Mouse (Mus musculus): Measurements from ENCODE around the gene Tubgcp6. TPM values are rescaled to one million over a fixed set of nuclear protein-coding genes. Genes with fewer than 3 reads are reported as not detected.

Gene Tubgcp6
- polyA plus RNA-seq, 1 experiment from 2014 or later, result 17.5 TPM

DNA sequence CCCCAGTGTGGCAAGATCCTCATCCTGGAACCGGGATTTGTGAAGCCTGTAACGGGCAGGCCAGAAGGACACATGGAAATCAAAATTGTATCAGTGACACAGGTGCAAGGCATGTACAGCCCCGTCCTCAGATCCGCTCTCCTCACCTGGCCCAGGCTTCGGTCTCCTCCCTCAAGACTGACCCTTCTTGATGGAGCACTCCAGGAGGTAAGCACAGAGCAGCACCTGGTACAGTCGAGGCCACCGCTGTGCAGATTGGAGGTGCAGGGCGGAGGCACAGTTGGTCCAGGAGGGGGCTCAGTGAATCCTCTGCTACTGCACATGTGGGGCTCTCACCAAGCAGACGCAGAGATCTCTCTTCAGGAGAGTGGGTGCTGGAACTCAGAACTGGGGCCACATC is 2.4 kb upstream of the Tubgcp6 start:
- peaks cover 4% of the 10 kb centered on the region; the same call in 1 of the 2 replicates for H3K36me3 ChIP-seq
- no peak for ATAC-seq (replicated peaks)
- 93% methylated on average over 9 of the region's 9 CpGs for WGBS
- no peak overlapping the region for H3K9ac ChIP-seq (replicated peaks)
- no peak overlapping the region for H3K27ac ChIP-seq (replicated peaks)
- no peaks in the 10 kb centered on the region for H3K27me3 ChIP-seq
- no peak overlapping the region for H3K4me2 ChIP-seq (replicated peaks)
- no peaks in the 10 kb centered on the region for H3K9me3 ChIP-seq
- H3K4me3 ChIP-seq, result no peak overlapping the region
- peaks cover 49% of the 10 kb centered on the region for H3K4me1 ChIP-seq

- no peak for ATAC-seq (replicated peaks)
- no peak overlapping the region for H3K4me2 ChIP-seq (replicated peaks)
- no peak overlapping the region for H3K4me3 ChIP-seq
- peaks cover 59% of the 10 kb centered on the region for H3K4me1 ChIP-seq
- H3K36me3 ChIP-seq, result peaks cover 4% of the 10 kb centered on the region; the same call in 1 of the 2 replicates
- H3K9ac ChIP-seq (replicated peaks), result no peak overlapping the region
- peak overlapping the region; percentile 92; the same call in 1 of the 2 replicates for H3K27ac ChIP-seq (replicated peaks)
- 93% methylated on average over 3 of the region's 3 CpGs for WGBS
- H3K27me3 ChIP-seq, result no peaks in the 10 kb centered on the region
- no peaks in the 10 kb centered on the region for H3K9me3 ChIP-seq
Measured at GRCm38 (mm10) chr15:89124312-89124711, 1.4 kb upstream of the Tubgcp6 start.

DNA sequence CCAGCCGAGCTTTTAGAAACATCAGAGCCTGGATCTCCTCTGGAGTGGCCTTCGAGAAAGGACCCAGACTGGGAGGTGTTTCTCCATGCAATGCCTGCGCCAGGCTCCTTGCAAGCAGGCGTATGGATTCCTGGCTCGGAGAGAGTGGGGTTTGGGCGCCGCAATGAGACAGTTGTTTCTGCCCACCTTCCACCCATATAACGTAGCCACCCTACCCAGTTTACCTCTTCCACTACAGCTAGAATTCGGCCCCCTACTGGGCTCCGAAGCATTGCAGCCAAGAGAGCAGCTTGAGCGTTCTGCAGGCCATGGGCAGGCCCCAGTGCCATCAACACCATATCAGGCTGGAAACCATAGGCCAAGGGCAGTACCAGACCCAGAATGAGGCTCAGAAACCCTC is 683 bp upstream of the Tubgcp6 start:
- Histone ChIP-seq H3K4me2 (replicated peaks) (peak overlapping the region; percentile 93), H3K4me3 (peak overlapping the region; percentile 79), H3K4me1 (peaks cover 55% of the 10 kb centered on the region), H3K9ac (replicated peaks) (peak overlapping the region; percentile 61), H3K27me3 (no peaks in the 10 kb centered on the region), H3K36me3 (peaks cover 4% of the 10 kb centered on the region; the same call in 1 of the 2 replicates), H3K27ac (replicated peaks) (peak overlapping the region; percentile 92), H3K9me3 (no peaks in the 10 kb centered on the region)
- peak; percentile 8; the same call in 1 of the 2 replicates for ATAC-seq (replicated peaks)
- WGBS, result 36% methylated on average over 11 of the region's 11 CpGs

DNA sequence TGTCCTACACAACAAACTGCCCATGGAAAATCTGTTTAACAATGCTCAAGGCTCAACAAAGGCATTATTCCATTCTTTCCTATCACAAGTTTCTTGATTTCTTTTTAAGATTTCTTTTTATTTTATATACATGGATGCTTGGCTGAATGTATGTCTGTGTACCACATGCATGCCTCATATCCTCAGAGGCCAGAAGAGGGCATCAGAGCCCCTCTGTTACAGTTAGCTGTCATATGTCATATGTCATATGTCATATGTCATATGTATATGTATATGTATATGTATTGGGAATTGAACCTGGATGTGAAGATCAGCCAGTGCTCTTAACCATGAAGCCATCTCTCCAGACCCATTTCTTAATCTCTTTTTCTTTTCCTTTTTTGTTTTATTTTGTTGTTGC is 4.9 kb downstream of the Tubgcp6 start:
- Histone ChIP-seq H3K4me2 (replicated peaks) (no peak overlapping the region), H3K4me3 (no peak overlapping the region), H3K27me3 (no peaks in the 10 kb centered on the region), H3K9ac (replicated peaks) (no peak overlapping the region), H3K27ac (replicated peaks) (no peak overlapping the region), H3K36me3 (peaks cover 32% of the 10 kb centered on the region), H3K4me1 (peaks cover 33% of the 10 kb centered on the region), H3K9me3 (no peaks in the 10 kb centered on the region)
- ATAC-seq (replicated peaks), result no peak

DNA sequence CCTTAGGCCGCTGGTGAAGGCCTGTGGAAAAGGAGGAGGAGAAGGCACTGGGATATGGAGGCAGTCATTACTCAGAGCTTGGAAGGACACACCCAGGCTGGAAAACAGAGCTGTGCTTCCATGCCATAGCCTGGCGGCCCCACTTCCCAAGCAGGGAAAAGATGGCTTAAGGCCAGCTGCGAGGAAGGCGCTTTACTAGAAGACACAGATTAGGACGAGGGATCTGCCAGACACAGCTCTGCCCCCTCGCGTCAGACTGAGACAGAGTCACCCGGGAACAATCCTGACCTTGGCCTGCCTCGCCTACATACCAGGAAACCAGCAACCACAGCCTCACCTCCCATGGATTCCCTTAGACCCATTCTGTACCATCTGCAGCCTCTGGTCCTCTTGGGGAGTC is 12.8 kb downstream of the Tubgcp6 start:
- ATAC-seq (replicated peaks), result no peak
- Histone ChIP-seq H3K27me3 (no peaks in the 10 kb centered on the region), H3K9ac (replicated peaks) (no peak overlapping the region), H3K27ac (replicated peaks) (no peak overlapping the region), H3K4me3 (no peak overlapping the region), H3K9me3 (no peaks in the 10 kb centered on the region), H3K36me3 (peaks cover 79% of the 10 kb centered on the region), H3K4me1 (no peaks in the 10 kb centered on the region), H3K4me2 (replicated peaks) (no peak overlapping the region)
- 84% methylated on average over 9 of the region's 9 CpGs for WGBS

DNA sequence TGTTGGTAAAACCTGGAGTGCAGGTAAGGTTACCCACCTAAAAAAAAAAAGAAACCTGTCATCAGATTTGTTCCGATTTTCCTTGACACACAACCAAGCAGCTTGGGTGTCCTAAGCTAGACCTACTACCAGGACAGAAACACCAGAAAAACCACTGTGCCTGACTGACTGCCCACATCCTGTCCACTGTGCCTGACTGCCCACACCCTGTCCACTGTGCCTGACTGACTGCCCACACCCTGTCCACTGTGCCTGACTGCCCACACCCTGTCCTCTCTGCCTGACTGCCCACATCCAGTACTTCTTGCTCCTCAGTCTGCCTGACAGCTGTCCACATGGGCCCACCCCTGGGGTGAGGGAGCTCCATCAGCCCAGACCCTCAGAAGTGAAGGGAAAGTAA is 15.9 kb downstream of the Tubgcp6 start:
- Histone ChIP-seq H3K4me3 (no peak overlapping the region), H3K9me3 (no peaks in the 10 kb centered on the region), H3K4me1 (no peaks in the 10 kb centered on the region), H3K36me3 (peaks cover 88% of the 10 kb centered on the region), H3K27ac (replicated peaks) (no peak overlapping the region), H3K9ac (replicated peaks) (no peak overlapping the region), H3K27me3 (no peaks in the 10 kb centered on the region), H3K4me2 (replicated peaks) (no peak overlapping the region)
- ATAC-seq (replicated peaks), result no peak
- 92% methylated on average over 1 of the region's 1 CpGs for WGBS

DNA sequence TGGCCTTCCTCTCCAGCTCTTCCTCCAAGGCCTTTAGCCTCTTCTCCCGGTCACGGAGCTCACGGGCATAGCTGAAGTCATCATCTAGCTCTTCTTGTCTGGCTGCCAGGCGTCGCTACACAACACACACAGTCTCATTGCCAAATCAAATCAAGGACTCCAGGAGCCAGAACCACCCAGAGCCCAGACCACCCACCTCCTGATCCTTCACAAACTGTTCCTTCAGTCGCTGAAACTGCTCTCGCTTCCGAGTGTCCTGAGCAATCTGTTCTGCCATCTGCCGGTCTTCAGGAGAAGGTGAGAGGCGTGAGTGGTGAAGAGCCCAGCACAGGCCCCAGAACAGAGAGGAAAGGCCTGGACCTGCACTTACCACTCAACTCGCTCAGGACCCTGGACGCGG is 16.8 kb downstream of the Tubgcp6 start:
- 81% methylated on average over 13 of the region's 13 CpGs for WGBS
- H3K4me1 ChIP-seq, result no peaks in the 10 kb centered on the region
- peaks cover 89% of the 10 kb centered on the region for H3K36me3 ChIP-seq
- no peak for ATAC-seq (replicated peaks)
- H3K9ac ChIP-seq (replicated peaks), result no peak overlapping the region
- H3K27ac ChIP-seq (replicated peaks), result no peak overlapping the region
- H3K4me3 ChIP-seq, result no peak overlapping the region
- H3K27me3 ChIP-seq, result no peaks in the 10 kb centered on the region
- H3K9me3 ChIP-seq, result no peaks in the 10 kb centered on the region
- no peak overlapping the region for H3K4me2 ChIP-seq (replicated peaks)

- WGBS, result 91% methylated on average over 8 of the region's 8 CpGs
- no peak for ATAC-seq (replicated peaks)
- Histone ChIP-seq H3K4me1 (no peaks in the 10 kb centered on the region), H3K36me3 (peaks cover 89% of the 10 kb centered on the region), H3K9me3 (no peaks in the 10 kb centered on the region), H3K27me3 (no peaks in the 10 kb centered on the region), H3K4me2 (replicated peaks) (no peak overlapping the region), H3K27ac (replicated peaks) (no peak overlapping the region), H3K9ac (replicated peaks) (no peak overlapping the region), H3K4me3 (no peak overlapping the region)
Measured at GRCm38 (mm10) chr15:89104425-89104824, 18.5 kb downstream of the Tubgcp6 start.

- no peak overlapping the region for H3K4me3 ChIP-seq
- WGBS, result 80% methylated on average over 10 of the region's 10 CpGs
- no peak overlapping the region for H3K27ac ChIP-seq (replicated peaks)
- no peaks in the 10 kb centered on the region for H3K27me3 ChIP-seq
- no peaks in the 10 kb centered on the region for H3K9me3 ChIP-seq
- no peak overlapping the region for H3K4me2 ChIP-seq (replicated peaks)
- no peaks in the 10 kb centered on the region for H3K4me1 ChIP-seq
- H3K9ac ChIP-seq (replicated peaks), result no peak overlapping the region
- no peak for ATAC-seq (replicated peaks)
- H3K36me3 ChIP-seq, result peaks cover 94% of the 10 kb centered on the region
Measured at GRCm38 (mm10) chr15:89103921-89104320, 19.0 kb downstream of the Tubgcp6 start.

GRCm38 (mm10) chr15:89102646-89103045 is 20.3 kb downstream of the Tubgcp6 start:
- no peak overlapping the region for H3K4me3 ChIP-seq
- H3K27ac ChIP-seq (replicated peaks), result no peak overlapping the region
- no peak overlapping the region for H3K4me2 ChIP-seq (replicated peaks)
- H3K9ac ChIP-seq (replicated peaks), result no peak overlapping the region
- 63% methylated on average over 5 of the region's 5 CpGs for WGBS
- H3K4me1 ChIP-seq, result no peaks in the 10 kb centered on the region
- H3K27me3 ChIP-seq, result no peaks in the 10 kb centered on the region
- ATAC-seq (replicated peaks), result no peak
- no peaks in the 10 kb centered on the region for H3K9me3 ChIP-seq
- peaks cover 96% of the 10 kb centered on the region for H3K36me3 ChIP-seq

DNA sequence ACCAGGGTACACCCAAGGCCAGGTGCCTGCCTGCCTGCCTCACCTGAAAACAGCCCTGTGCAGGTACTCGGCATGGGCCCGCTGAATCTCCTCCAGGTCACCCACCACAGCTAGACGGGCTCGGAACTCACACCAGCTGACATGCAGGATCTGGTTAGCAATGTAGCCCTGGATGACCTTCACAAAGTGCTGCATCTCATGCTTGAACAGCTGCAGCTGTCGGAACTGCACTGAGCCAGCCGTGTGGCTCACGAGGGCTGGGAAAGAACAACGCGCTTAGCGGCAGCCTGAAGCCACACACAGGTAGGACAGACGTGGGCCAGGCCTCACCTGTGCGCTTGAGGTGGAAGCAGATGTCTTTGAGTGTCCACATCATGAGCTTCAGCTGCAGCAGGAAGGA is 22.1 kb downstream of the Tubgcp6 start:
- no peaks in the 10 kb centered on the region for H3K4me1 ChIP-seq
- no peaks in the 10 kb centered on the region for H3K27me3 ChIP-seq
- H3K27ac ChIP-seq (replicated peaks), result no peak overlapping the region
- H3K4me2 ChIP-seq (replicated peaks), result no peak overlapping the region
- WGBS, result 91% methylated on average over 12 of the region's 12 CpGs
- H3K9me3 ChIP-seq, result no peaks in the 10 kb centered on the region
- H3K9ac ChIP-seq (replicated peaks), result no peak overlapping the region
- no peak overlapping the region for H3K4me3 ChIP-seq
- ATAC-seq (replicated peaks), result no peak
- peaks cover 98% of the 10 kb centered on the region for H3K36me3 ChIP-seq

GRCm38 (mm10) chr15:89098616-89099015 is 24.3 kb downstream of the Tubgcp6 start:
- Histone ChIP-seq H3K36me3 (peaks cover 98% of the 10 kb centered on the region), H3K27me3 (no peaks in the 10 kb centered on the region), H3K9me3 (no peaks in the 10 kb centered on the region), H3K4me2 (replicated peaks) (no peak overlapping the region), H3K4me3 (no peak overlapping the region), H3K27ac (replicated peaks) (no peak overlapping the region), H3K4me1 (no peaks in the 10 kb centered on the region), H3K9ac (replicated peaks) (no peak overlapping the region)
- ATAC-seq (replicated peaks), result no peak
- WGBS, result 88% methylated on average over 7 of the region's 7 CpGs

GRCm38 (mm10) chr15:89097450-89097849 is 25.5 kb downstream of the Tubgcp6 start:
- H3K4me3 ChIP-seq, result no peak overlapping the region
- peaks cover 99% of the 10 kb centered on the region for H3K36me3 ChIP-seq
- H3K4me2 ChIP-seq (replicated peaks), result no peak overlapping the region
- no peak for ATAC-seq (replicated peaks)
- H3K4me1 ChIP-seq, result no peaks in the 10 kb centered on the region
- H3K27ac ChIP-seq (replicated peaks), result no peak overlapping the region
- 80% methylated on average over 5 of the region's 5 CpGs for WGBS
- no peaks in the 10 kb centered on the region for H3K27me3 ChIP-seq
- H3K9ac ChIP-seq (replicated peaks), result no peak overlapping the region
- no peaks in the 10 kb centered on the region for H3K9me3 ChIP-seq
